Mouse (Mus musculus) thymus, postnatal 0 days (tissue): ENCODE results near the gene Irak4. TPM values are rescaled to one million over a fixed set of nuclear protein-coding genes. Genes with fewer than 3 reads are reported as not detected.

ENCODE experiments used
- DNase-seq: peaks from one replicate; pipeline ENCODE4 v3.0.0-alpha.2; 2015; ENCODE audit warnings: low spot score
- polyA plus RNA-seq: library from polyadenylated mRNA; unstranded; fragments of >200 nt; fragmentation: Nextera tagmentation; extraction: Ambion mirVana; gene quantifications from 2 replicates; pipeline ENCODE4 v1.2.1, GENCODE M21; 2015

Gene Irak4
- polyA plus RNA-seq, 1 experiment from 2014 or later, result 8.9 TPM

GRCm38 (mm10) chr15:94558895-94559656 is 15.6 kb downstream of the Irak4 start:
- no peak for DNase-seq

GRCm38 (mm10) chr15:94564909-94565308 is 21.5 kb downstream of the Irak4 start:
- no peak for DNase-seq

- no peak for DNase-seq
Measured at GRCm38 (mm10) chr15:94565854-94566253, 22.4 kb downstream of the Irak4 start.

DNA sequence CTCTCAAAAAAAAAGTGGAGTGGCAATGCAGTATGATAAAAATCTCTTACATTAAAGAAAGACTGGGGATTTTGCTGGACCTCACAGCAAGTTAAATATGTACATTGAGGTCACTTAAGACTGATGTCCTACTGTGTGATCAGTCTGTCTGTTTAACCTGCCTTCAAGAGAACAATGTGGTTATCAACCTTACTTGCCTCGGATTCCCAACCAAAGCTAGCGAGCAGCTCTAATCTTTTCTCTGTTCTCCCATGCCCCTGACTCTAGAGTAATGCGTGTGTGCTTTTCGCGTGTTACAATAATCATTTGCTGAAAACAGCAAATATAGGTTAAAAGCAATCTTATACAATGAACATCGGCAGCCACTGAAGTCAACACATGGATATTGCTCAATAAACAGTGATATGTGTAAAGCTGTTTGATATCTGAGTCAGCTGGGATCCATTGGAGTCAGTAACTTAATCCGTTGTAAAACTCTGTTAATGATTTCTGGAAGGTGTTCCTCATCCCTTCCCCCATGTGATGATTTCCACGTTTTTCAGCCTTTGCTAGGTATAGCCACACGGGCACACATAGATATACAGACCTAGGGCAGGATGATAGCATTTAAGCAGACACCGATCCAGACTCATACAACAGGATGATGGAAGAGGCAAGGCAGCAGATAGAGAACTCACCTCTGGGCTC is 25.2 kb downstream of the Irak4 start:
- no peak for DNase-seq

GRCm38 (mm10) chr15:94571501-94571900 is 28.1 kb downstream of the Irak4 start:
- DNase-seq, result no peak

DNA sequence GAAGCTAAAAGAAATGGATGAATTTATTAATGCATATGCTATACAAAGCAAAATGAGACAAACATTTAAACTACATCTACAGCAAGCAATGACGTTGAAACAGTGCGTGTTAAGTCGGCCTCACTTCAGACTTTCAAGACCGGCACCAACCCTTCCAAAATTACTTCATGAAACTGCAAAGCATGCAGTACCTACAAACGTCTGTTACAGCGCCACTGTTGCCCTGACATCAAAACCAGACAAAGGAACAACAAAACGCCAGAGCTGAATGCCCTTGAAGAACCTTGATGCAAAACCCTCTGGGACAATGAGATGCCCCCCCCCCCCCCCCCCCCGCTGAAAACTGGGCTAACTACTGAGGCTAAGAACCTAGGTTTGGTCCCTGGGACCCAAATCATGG is 29.3 kb downstream of the Irak4 start:
- DNase-seq, result no peak

DNA sequence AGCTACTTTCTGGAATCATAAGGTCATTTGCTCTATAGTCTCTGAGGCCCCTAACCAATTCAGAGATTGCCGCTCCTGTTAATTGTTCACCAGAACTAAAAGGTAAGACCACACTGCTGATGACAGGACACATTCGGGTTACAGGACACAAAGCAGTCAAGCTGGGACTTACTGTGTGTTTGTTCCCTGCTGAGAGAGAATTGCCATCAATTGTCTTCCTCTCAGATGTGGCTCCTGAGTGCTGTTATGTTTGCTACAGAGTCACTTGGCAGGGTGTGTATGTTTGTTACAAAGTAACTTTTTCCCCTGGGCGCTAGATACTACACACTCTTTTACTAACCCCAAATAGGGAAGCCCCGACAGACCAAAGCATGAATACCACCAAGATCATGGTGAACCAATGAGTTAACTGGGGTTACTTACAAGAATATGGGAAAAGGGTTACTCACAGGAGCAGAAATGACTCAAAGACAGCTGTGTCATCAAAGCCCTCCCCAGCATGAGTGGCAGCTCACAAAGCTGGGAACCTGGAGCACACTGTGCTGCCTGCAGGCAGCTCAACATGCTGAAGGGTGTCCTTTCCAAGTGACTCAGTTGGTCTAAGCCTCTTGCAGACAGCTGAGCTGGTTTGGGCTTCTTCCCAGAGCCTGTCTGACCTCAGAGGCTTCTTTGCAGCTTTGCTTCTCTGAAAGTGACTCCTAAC is 31.3 kb downstream of the Irak4 start:
- DNase-seq, result no peak

GRCm38 (mm10) chr15:94582000-94582593 is 38.7 kb downstream of the Irak4 start:
- DNase-seq, result no peak

- no peak for DNase-seq
Measured at GRCm38 (mm10) chr15:94583153-94583552, 39.7 kb downstream of the Irak4 start.

DNA sequence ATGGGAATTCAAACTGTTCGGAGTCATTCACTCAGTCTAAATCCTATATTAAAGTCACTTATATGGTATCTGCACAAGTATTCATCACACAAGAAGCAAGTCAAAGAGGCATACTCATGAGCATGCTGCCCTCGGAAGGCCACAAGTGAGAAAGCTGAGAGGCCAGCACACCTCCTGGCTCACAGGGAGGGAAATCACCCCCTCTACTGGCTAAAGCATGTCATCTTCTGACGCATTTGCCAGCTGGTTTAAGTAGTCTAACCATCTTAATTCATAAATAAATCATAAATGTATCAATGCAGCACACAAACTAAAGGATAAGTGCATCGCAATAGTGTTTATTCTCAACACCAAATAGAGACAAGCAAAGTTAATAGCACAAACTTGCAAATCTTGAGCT is 41.3 kb downstream of the Irak4 start:
- no peak for DNase-seq

DNA sequence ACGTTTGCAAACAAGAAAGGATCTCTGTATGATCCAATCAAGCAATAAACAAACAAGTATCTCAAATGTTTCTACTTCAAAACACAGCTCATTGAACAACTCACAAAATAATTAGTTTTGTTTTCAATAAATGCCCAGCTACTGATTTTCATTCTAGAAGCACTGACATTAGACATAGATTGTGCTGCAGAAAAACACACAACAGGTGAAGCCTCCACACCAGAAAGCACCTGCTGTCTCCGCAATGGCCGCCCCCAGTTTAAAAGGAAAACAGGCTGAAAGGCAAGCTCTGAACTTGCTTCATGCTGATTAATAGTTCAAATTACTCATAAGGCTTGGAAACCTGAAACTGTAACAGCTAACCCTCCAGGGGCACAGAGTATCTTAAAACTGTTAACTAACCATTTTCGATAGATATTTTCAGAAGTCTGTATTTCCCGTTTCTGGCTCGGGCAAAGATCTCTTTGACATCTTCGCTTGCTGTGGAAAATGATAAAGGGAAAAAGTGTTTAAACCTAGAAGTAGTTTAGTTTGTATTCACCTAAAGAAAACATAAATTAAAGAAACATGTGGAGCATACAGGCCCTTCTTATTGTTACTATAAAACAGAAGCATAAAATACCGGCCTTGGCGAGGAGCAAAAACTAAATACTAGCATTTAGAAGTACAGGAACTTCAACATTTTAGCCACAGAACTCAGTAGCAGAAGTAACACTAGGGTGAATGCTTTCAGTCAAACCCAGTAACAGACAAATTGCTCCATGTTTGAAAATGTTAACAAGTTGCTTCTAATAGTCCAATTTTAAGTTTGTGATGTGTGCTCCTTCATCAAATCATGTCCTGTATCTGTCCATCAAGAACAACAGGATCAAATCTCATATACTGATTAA is 44.6 kb downstream of the Irak4 start:
- DNase-seq, result no peak

GRCm38 (mm10) chr15:94589219-94590075 is 46.0 kb downstream of the Irak4 start, which contains the start of gene Twf1:
TSS of gene Twf1 (minus strand) at chr15:94589889.
- peak; percentile 98 for DNase-seq

DNA sequence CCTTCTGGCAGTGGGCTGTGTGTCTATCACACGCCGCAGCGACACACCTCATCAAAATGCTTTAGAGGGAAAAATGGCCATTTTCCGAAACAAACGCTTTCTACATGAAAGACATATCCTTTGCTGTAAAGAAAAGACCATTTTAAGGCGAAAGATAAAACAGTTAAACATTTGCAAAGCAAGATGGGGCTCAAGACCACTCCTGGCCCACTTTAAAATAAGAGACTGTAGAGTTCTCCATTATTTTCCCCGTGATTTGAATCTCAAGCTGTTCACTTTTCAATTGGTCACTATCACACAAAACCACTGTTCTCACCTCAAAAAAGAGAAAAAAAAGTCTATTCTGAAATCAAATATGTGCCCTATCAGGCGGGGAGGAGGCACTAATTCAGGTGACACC is 46.6 kb downstream of the Irak4 start:
- DNase-seq, result no peak

DNA sequence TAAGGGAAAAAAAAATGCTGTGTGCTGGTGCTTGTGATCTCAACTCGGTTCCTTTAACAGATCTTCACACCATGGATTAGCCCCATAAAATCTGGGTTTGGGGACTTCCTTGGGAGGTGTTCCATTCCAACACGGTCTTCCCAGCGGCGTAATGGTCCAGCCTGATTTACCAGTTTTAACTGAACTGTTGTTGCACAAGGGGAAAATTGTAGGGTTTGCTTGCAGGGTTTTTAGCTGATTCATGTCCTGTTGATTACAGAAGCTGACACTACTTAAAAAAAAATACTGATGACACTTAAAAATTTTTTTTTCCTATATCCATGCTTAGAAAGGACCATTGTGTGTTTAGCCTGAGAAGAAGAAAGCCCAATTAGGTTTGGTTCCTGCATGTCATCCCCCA is 47.9 kb downstream of the Irak4 start:
- DNase-seq, result no peak

DNA sequence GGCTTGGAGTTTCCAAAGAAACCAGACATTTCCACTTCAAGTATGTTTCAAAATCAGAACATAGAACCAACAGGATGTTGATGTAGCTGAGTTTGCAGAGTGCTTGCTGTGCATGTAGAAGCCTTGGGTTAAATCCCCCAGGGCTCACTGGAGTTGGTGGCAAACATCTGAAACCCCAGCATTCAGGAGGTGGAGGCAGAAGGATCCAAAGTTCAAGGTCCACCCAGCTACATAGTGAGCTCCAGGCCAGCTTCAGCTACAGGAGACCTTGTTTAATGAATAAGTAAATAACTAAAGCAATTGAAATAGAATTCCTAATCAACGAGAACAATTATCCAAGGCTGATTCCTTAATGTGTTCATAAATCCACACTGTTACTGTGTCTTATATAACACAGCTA is 50.1 kb downstream of the Irak4 start:
- DNase-seq, result no peak

- DNase-seq, result no peak
Measured at GRCm38 (mm10) chr15:94600145-94600707, 56.8 kb downstream of the Irak4 start.

DNA sequence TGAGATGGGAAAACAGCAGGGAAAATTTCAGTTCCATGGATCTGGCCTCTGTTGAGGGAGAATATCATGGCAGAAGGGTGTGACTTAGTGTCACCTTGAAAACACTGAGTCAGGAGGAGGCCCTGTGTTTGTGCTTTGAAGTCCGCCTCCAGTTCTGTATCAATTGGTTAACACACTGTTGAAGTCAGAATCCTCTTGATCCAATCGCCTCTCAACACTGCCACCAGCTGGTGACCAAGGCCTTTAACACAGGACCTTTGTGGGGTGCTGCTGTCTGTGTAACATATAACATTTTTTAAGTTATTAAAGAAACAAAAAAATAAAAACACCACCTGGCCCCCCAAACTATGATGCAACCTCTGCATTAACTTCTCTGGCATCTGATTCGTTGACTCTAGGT is 57.9 kb downstream of the Irak4 start:
- peak; percentile 46 for DNase-seq

DNA sequence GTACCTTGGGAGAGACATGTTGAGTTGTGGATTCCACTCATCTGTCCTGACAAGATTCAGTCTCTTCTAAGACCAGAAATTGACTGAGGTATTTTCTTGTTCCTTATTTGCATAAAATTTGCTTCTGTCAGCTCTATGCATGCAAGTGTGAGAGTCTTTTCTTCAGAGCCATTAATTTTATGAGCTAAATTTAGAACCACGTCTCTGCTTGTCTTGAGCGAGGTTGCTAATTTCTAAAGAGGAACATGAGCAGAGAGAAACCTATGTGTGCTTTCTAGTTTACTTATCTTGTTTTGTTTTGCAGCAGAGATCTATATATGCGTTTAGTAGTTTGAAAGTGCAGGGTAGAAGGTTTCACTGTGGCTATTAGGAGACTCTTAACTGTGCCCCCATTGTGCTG is 59.0 kb downstream of the Irak4 start:
- DNase-seq, result no peak

DNA sequence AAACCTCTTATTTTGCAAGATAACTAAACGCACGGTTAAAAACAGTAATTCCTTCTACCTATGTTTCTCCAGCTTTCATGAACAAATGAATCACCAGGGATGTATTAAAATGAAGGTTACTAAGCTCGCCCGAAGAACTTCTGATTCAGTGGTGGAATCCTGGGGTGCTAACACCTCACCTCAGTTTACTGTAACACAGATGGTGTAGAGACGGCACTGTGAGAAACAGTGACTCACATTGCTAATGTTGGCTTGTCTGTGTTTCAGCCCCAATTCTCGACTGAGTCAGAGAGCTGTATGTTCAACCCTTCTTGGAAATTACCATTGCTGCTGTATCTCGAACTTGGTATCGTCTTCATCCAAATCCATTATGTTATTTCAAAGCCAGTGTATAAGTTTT is 64.3 kb downstream of the Irak4 start:
- DNase-seq, result no peak

DNA sequence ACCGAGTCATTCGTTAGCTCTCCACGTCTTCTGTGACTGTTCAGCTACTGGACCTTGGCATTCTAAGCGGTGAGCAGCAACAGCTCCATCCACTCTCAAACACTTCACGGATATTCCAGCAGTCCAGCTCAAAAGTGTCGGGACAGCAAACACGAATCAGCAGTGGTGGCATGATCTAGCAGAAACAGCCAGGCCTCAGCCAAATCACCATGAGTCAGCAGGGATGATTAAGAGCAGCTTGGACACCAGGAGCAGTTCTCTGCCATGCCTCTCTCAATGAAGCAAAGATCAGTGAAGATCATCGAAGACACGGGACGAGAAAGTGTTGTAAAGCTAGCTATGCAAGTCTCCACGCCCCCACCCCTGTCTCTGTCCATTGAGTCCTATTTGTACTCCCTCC is 72.6 kb downstream of the Irak4 start:
- DNase-seq, result no peak
